ENCODE assay signal across 8 mouse cellular contexts in genomic region chr10:105238291-105238690, GRCm38 (mm10).
DNase-seq lines count a peak whose midpoint lies in the region; ATAC-seq and TF ChIP-seq lines count a peak whose summit lies in the region.
"Not testable (repeated sequence)": the region's sequence is repeated elsewhere in the genome, so short reads cannot be mapped to it uniquely, and the experiment has no call there.

No protein-coding gene starts in this region.

- TF ChIP-seq CTCF in Patski (IDR thresholded peaks at IDR 0.05): not testable (repeated sequence)

- CTCF ChIA-PET in Patski (lab: Charles Lee): not testable (repeated sequence)

- peak; percentile 13 for DNase-seq in Patski (ENCODE audit: low read depth, low spot score)
- DNase-seq in cerebellum, adult 11 months: peak; percentile 18
- DNase-seq in frontal cortex, postnatal 25 days (ENCODE audit: low spot score in 2 of 2): peak; percentile 16 to 19
- DNase-seq in hindlimb bud, embryonic 11.5 days (ENCODE audit: extremely low spot score, low read depth, low spot score): peak; percentile 52
- DNase-seq in left cerebral cortex, postnatal 4 days: peak; percentile 45
- peak; percentile 88 for DNase-seq in naive thymus-derived CD4-positive, alpha-beta T cell, adult 2 months (ENCODE audit: low read depth)
- DNase-seq in spleen, postnatal 14 days (ENCODE audit: low spot score in 2 of 2): peak; percentile 23 to 42
- peak; percentile 50 to 84 for DNase-seq in urinary bladder, postnatal 4 days (ENCODE audit: low spot score in 2 of 2)

- not testable (repeated sequence) for ATAC-seq in Patski

- in situ Hi-C loops in Patski (cut with MboI; ENCODE audit: low pct_unique_long_range_greater_than_20kb): not testable (repeated sequence)

- not testable (repeated sequence) for H3K27me3 ChIP-seq in Patski

- POLR2A ChIA-PET in Patski (lab: Charles Lee): not testable (repeated sequence)

- intact Hi-C loops in left cerebral cortex, postnatal 4 days (cut with DNase I): not testable (repeated sequence)

Comparison
In these comparisons a context has a peak if more than half of its experiments do, and no peak if none do; other contexts are left out.
1. DNase-seq: peak in every context shown above with its lines; median percentile 88 in naive thymus-derived CD4-positive, alpha-beta T cell, adult 2 months; 67 in urinary bladder, postnatal 4 days; 52 in hindlimb bud, embryonic 11.5 days; 45 in left cerebral cortex, postnatal 4 days; 32 in spleen, postnatal 14 days; 18 in cerebellum, adult 11 months; 18 in frontal cortex, postnatal 25 days; 13 in Patski.